Mouse (Mus musculus): Measurements from ENCODE around the gene Derl3. TPM values are rescaled to one million over a fixed set of nuclear protein-coding genes. Genes with fewer than 3 reads are reported as not detected.
"Not testable (repeated sequence)": the region's sequence is repeated elsewhere in the genome, so short reads cannot be mapped to it uniquely, and the experiment has no call there.

Gene Derl3
- polyA plus RNA-seq, 1 experiment, result 145 TPM

GRCm38 (mm10) chr10:75882433-75883231 lies 10.6 kb upstream of the Derl3 start:
- Histone ChIP-seq H3K4me1 (ENCODE audit: control insufficient read depth, insufficient read depth, low read length) (peaks cover 12% of the 10 kb centered on the region), H3K36me3 (ENCODE audit: control insufficient read depth, insufficient read depth, low read length) (no peaks in the 10 kb centered on the region), H3K27me3 (ENCODE audit: control insufficient read depth, insufficient read depth, low read length) (no peaks in the 10 kb centered on the region), H3K4me3 (ENCODE audit: control insufficient read depth, low read depth, low read length) (peak overlapping the region; percentile 60), H3K27ac (ENCODE audit: control insufficient read depth, insufficient read depth, low read depth, low read length) (peak overlapping the region; percentile 87)
- TF ChIP-seq CTCF (IDR thresholded peaks at IDR 0.05; ENCODE audit: control insufficient read depth, insufficient read depth, insufficient replicate concordance, low read depth, low read length) (no peak), POLR2A (IDR thresholded peaks at IDR 0.05; ENCODE audit: control insufficient read depth, low read depth, low read length) (no peak)

GRCm38 (mm10) chr10:75883232-75883552 lies 10.0 kb upstream of the Derl3 start:
- TF ChIP-seq CTCF (IDR thresholded peaks at IDR 0.05; ENCODE audit: control insufficient read depth, insufficient read depth, insufficient replicate concordance, low read depth, low read length) (no peak), POLR2A (IDR thresholded peaks at IDR 0.05; ENCODE audit: control insufficient read depth, low read depth, low read length) (no peak)
- no peak overlapping the region for H3K27ac ChIP-seq (ENCODE audit: control insufficient read depth, insufficient read depth, low read depth, low read length)
- H3K4me3 ChIP-seq (ENCODE audit: control insufficient read depth, low read depth, low read length), result no peak overlapping the region
- H3K4me1 ChIP-seq (ENCODE audit: control insufficient read depth, insufficient read depth, low read length), result peaks cover 12% of the 10 kb centered on the region
- H3K27me3 ChIP-seq (ENCODE audit: control insufficient read depth, insufficient read depth, low read length), result no peaks in the 10 kb centered on the region
- H3K36me3 ChIP-seq (ENCODE audit: control insufficient read depth, insufficient read depth, low read length), result no peaks in the 10 kb centered on the region

- H3K27me3 ChIP-seq (ENCODE audit: control insufficient read depth, insufficient read depth, low read length), result no peaks in the 10 kb centered on the region
- TF ChIP-seq CTCF (IDR thresholded peaks at IDR 0.05; ENCODE audit: control insufficient read depth, insufficient read depth, insufficient replicate concordance, low read depth, low read length) (no peak), POLR2A (IDR thresholded peaks at IDR 0.05; ENCODE audit: control insufficient read depth, low read depth, low read length) (no peak)
- no peak overlapping the region for H3K27ac ChIP-seq (ENCODE audit: control insufficient read depth, insufficient read depth, low read depth, low read length)
- peaks cover 12% of the 10 kb centered on the region for H3K4me1 ChIP-seq (ENCODE audit: control insufficient read depth, insufficient read depth, low read length)
- H3K36me3 ChIP-seq (ENCODE audit: control insufficient read depth, insufficient read depth, low read length), result no peaks in the 10 kb centered on the region
- no peak overlapping the region for H3K4me3 ChIP-seq (ENCODE audit: control insufficient read depth, low read depth, low read length)
These were observed 8.5 kb upstream of the Derl3 start for GRCm38 (mm10) chr10:75884742-75885141.

GRCm38 (mm10) chr10:75887504-75887903 lies 5.7 kb upstream of the Derl3 start:
- H3K36me3 ChIP-seq (ENCODE audit: control insufficient read depth, insufficient read depth, low read length); H3K27me3 ChIP-seq (ENCODE audit: control insufficient read depth, insufficient read depth, low read length); H3K4me1 ChIP-seq (ENCODE audit: control insufficient read depth, insufficient read depth, low read length); H3K27ac ChIP-seq (ENCODE audit: control insufficient read depth, insufficient read depth, low read depth, low read length); H3K4me3 ChIP-seq (ENCODE audit: control insufficient read depth, low read depth, low read length): not testable (repeated sequence)

GRCm38 (mm10) chr10:75889406-75890153 lies 3.6 kb upstream of the Derl3 start:
- H3K4me3 ChIP-seq (ENCODE audit: control insufficient read depth, low read depth, low read length), result no peak overlapping the region
- no peaks in the 10 kb centered on the region for H3K27me3 ChIP-seq (ENCODE audit: control insufficient read depth, insufficient read depth, low read length)
- no peaks in the 10 kb centered on the region for H3K36me3 ChIP-seq (ENCODE audit: control insufficient read depth, insufficient read depth, low read length)
- H3K27ac ChIP-seq (ENCODE audit: control insufficient read depth, insufficient read depth, low read depth, low read length), result no peak overlapping the region
- peaks cover 8% of the 10 kb centered on the region for H3K4me1 ChIP-seq (ENCODE audit: control insufficient read depth, insufficient read depth, low read length)
- TF ChIP-seq CTCF (IDR thresholded peaks at IDR 0.05; ENCODE audit: control insufficient read depth, insufficient read depth, insufficient replicate concordance, low read depth, low read length) (no peak), POLR2A (IDR thresholded peaks at IDR 0.05; ENCODE audit: control insufficient read depth, low read depth, low read length) (no peak)

- H3K36me3 ChIP-seq (ENCODE audit: control insufficient read depth, insufficient read depth, low read length), result no peaks in the 10 kb centered on the region
These were observed 1.4 kb downstream of the Derl3 start for GRCm38 (mm10) chr10:75894601-75895000.

GRCm38 (mm10) chr10:75895730-75896129 lies 2.5 kb downstream of the Derl3 start:
- H3K27ac ChIP-seq (ENCODE audit: control insufficient read depth, insufficient read depth, low read depth, low read length), result no peak overlapping the region
- H3K36me3 ChIP-seq (ENCODE audit: control insufficient read depth, insufficient read depth, low read length), result no peaks in the 10 kb centered on the region
- H3K4me3 ChIP-seq (ENCODE audit: control insufficient read depth, low read depth, low read length), result no peak overlapping the region
- H3K4me1 ChIP-seq (ENCODE audit: control insufficient read depth, insufficient read depth, low read length), result peaks cover 18% of the 10 kb centered on the region
- no peaks in the 10 kb centered on the region for H3K27me3 ChIP-seq (ENCODE audit: control insufficient read depth, insufficient read depth, low read length)
- TF ChIP-seq CTCF (IDR thresholded peaks at IDR 0.05; ENCODE audit: control insufficient read depth, insufficient read depth, insufficient replicate concordance, low read depth, low read length) (no peak), POLR2A (IDR thresholded peaks at IDR 0.05; ENCODE audit: control insufficient read depth, low read depth, low read length) (no peak)

More at GRCm38 (mm10) chr10:75894601-75895000, 1.4 kb downstream of the Derl3 start:
- TF ChIP-seq POLR2A (IDR thresholded peaks at IDR 0.05; ENCODE audit: control insufficient read depth, low read depth, low read length) (no peak), CTCF (IDR thresholded peaks at IDR 0.05; ENCODE audit: control insufficient read depth, insufficient read depth, insufficient replicate concordance, low read depth, low read length) (no peak)
- H3K27me3 ChIP-seq (ENCODE audit: control insufficient read depth, insufficient read depth, low read length), result no peaks in the 10 kb centered on the region
- H3K4me1 ChIP-seq (ENCODE audit: control insufficient read depth, insufficient read depth, low read length), result peaks cover 18% of the 10 kb centered on the region
- peak overlapping the region; percentile 52 for H3K27ac ChIP-seq (ENCODE audit: control insufficient read depth, insufficient read depth, low read depth, low read length)
- H3K4me3 ChIP-seq (ENCODE audit: control insufficient read depth, low read depth, low read length), result peak overlapping the region; percentile 90

Data from testis, adult 2 months (tissue).